Mouse (Mus musculus) limb, embryonic 11.5 days (tissue): ENCODE results near the gene Gm16442. TPM values are rescaled to one million over a fixed set of nuclear protein-coding genes. Genes with fewer than 3 reads are reported as not detected.
"Not testable (repeated sequence)": the region's sequence is repeated elsewhere in the genome, so short reads cannot be mapped to it uniquely, and the experiment has no call there.

Experiments used
- ATAC-seq: fragments of 200-750 bp; cut with Nextera tagmentation; 2 replicates; pipeline ENCODE4 v1.8.0; 2017; ENCODE audit warnings: low read depth; ENCODE audit not compliant: insufficient number of reproducible peaks, low FRiP score, low TSS enrichment
- DNase-seq: peaks from one replicate; pipeline ENCODE4 v3.0.0-alpha.2; 2015; ENCODE audit warnings: low spot score
- H3K27ac ChIP-seq: fragments of 300-500 bp; sonication (generic); replicated peaks from 2 replicates; pipeline ENCODE4 v1.5.1; 2014; ENCODE audit warnings: low read depth, mild to moderate bottlenecking, low read length
- H3K27me3 ChIP-seq: fragments of 300-500 bp; sonication (generic); 2 replicates; pipeline ENCODE4 v1.6.1; 2014; ENCODE audit warnings: mild to moderate bottlenecking, low read length, mixed read lengths; ENCODE audit not compliant: control insufficient read depth, insufficient read depth
- H3K36me3 ChIP-seq: fragments of 300-500 bp; sonication (generic); 2 replicates; pipeline ENCODE4 v1.6.1; 2014; ENCODE audit warnings: mild to moderate bottlenecking, low read length, moderate library complexity, mixed read lengths; ENCODE audit not compliant: control insufficient read depth, insufficient read depth
- H3K4me1 ChIP-seq: fragments of 300-500 bp; sonication (generic); 2 replicates; pipeline ENCODE4 v1.6.1; 2014; ENCODE audit warnings: low read length, mixed read lengths; ENCODE audit not compliant: control insufficient read depth, insufficient read depth
- H3K4me2 ChIP-seq: fragments of 300-500 bp; sonication (generic); 2 replicates; pipeline ENCODE4 v1.6.1; 2014; ENCODE audit warnings: low read depth, mild to moderate bottlenecking, moderate library complexity; ENCODE audit not compliant: severe bottlenecking
- H3K4me3 ChIP-seq: fragments of 300-500 bp; sonication (generic); 2 replicates; pipeline ENCODE4 v1.5.1; 2014; ENCODE audit warnings: low read depth, low read length
- H3K9ac ChIP-seq: fragments of 300-500 bp; sonication (generic); 2 replicates; pipeline ENCODE4 v1.6.1; 2014; ENCODE audit warnings: mild to moderate bottlenecking, low read length
- H3K9me3 ChIP-seq: fragments of 300-500 bp; sonication (generic); 2 replicates; pipeline ENCODE4 v1.6.1; 2016; ENCODE audit warnings: low read length; ENCODE audit not compliant: control insufficient read depth
- WGBS: fragments of 180-500 bp; shearing (Covaris S2); extraction: QIAGEN DNeasy Blood & Tissue Kit; methylation state at CpG from one replicate; pipeline ENCODE4 v1.1.7; 2014; 5-methylcytosine and 5-hydroxymethylcytosine counted together
- polyA plus RNA-seq: library from polyadenylated mRNA; unstranded; fragments of >200 nt; fragmentation: Nextera tagmentation; extraction: Ambion mirVana; gene quantifications from 2 replicates; pipeline ENCODE4 v1.2.1, GENCODE M21; 2014

The Gm16442 gene
- polyA plus RNA-seq: not detected in 2 replicates

GRCm38 (mm10) chr7:20122479-20122878, at the start of gene Gm16442:
TSS of gene Gm16442 (minus strand) at chr7:20122579.
- H3K36me3 ChIP-seq, ATAC-seq, H3K9ac ChIP-seq, H3K9me3 ChIP-seq, H3K4me3 ChIP-seq, H3K4me1 ChIP-seq, H3K4me2 ChIP-seq, DNase-seq, H3K27ac ChIP-seq, H3K27me3 ChIP-seq: not testable (repeated sequence)
- WGBS: no CpG with 5 or more reads among the region's 2 CpGs

GRCm38 (mm10) chr7:20168277-20168676, 45.9 kb upstream of the Gm16442 start, which contains the start of gene Vmn1r94:
TSS of gene Vmn1r94 (minus strand) at chr7:20168377.
- H3K4me2 ChIP-seq, H3K4me3 ChIP-seq, ATAC-seq, DNase-seq, H3K4me1 ChIP-seq, H3K36me3 ChIP-seq, H3K27me3 ChIP-seq, H3K27ac ChIP-seq, H3K9me3 ChIP-seq, H3K9ac ChIP-seq: not testable (repeated sequence)
- WGBS: no CpG with 5 or more reads among the region's 3 CpGs

- not testable (repeated sequence) for ATAC-seq, H3K9me3 ChIP-seq, H3K4me3 ChIP-seq, H3K4me1 ChIP-seq, H3K4me2 ChIP-seq, H3K27ac ChIP-seq, DNase-seq, H3K27me3 ChIP-seq, H3K9ac ChIP-seq, H3K36me3 ChIP-seq
- WGBS: no CpG with 5 or more reads among the region's 5 CpGs
Observed at GRCm38 (mm10) chr7:20138988-20139387, 16.6 kb upstream of the Gm16442 start, which contains the start of gene Vmn1r93. TSS of gene Vmn1r93 (minus strand) at chr7:20139088.

GRCm38 (mm10) chr7:20099380-20099779, 23.0 kb downstream of the Gm16442 start, which contains the start of gene Vmn1r91:
TSS of gene Vmn1r91 (plus strand) at chr7:20099680.
- H3K27ac ChIP-seq, H3K9me3 ChIP-seq, H3K36me3 ChIP-seq, DNase-seq, H3K4me2 ChIP-seq, H3K27me3 ChIP-seq, ATAC-seq, H3K9ac ChIP-seq, H3K4me1 ChIP-seq, H3K4me3 ChIP-seq: not testable (repeated sequence)
- WGBS: 86% methylated on average over 5 of the region's 5 CpGs

GRCm38 (mm10) chr7:20078118-20078517, 44.3 kb downstream of the Gm16442 start:
- H3K9me3 ChIP-seq, H3K27me3 ChIP-seq, H3K4me1 ChIP-seq, H3K4me3 ChIP-seq, H3K4me2 ChIP-seq, H3K27ac ChIP-seq, H3K9ac ChIP-seq, H3K36me3 ChIP-seq, ATAC-seq, DNase-seq: not testable (repeated sequence)
- WGBS: 76% methylated on average over 18 of the region's 18 CpGs

Other genes starting within 250 kb of the Gm16442 start
- not detected in 2 replicates for gene Ceacam19, start 234.6 kb downstream of the Gm16442 start, polyA plus RNA-seq
- 3.9 and 4.7 TPM in 2 replicates for gene Pvr, start 201.4 kb downstream of the Gm16442 start, polyA plus RNA-seq
- 0.14 and 0.48 TPM in 2 replicates for gene Igsf23, start 171.8 kb downstream of the Gm16442 start, polyA plus RNA-seq
- not detected in 2 replicates for gene Ceacam20, start 157.2 kb downstream of the Gm16442 start, polyA plus RNA-seq
- gene Nlrp9b, start 131.1 kb downstream of the Gm16442 start, polyA plus RNA-seq: 0.08 TPM in 1 of 2 replicates, not detected in the other
- gene Vmn1r91, start 22.9 kb downstream of the Gm16442 start, polyA plus RNA-seq: not detected in 2 replicates
- gene Vmn1r93, start 16.5 kb upstream of the Gm16442 start, polyA plus RNA-seq: not detected in 2 replicates
- not detected in 2 replicates for gene Vmn1r94, start 45.8 kb upstream of the Gm16442 start, polyA plus RNA-seq
- gene Vmn1r95, start 71.1 kb upstream of the Gm16442 start, polyA plus RNA-seq: not detected in 2 replicates
- not detected in 2 replicates for gene Gm6164, start 83.0 kb upstream of the Gm16442 start, polyA plus RNA-seq
- gene Gm4498, start 111.2 kb upstream of the Gm16442 start, polyA plus RNA-seq: not detected in 2 replicates
- not detected in 2 replicates for gene Gm5890, start 140.3 kb upstream of the Gm16442 start, polyA plus RNA-seq
- not detected in 2 replicates for gene Gm4133, start 211.5 kb upstream of the Gm16442 start, polyA plus RNA-seq